Mouse (Mus musculus): ENCODE results near the gene Nnmt.

Nnmt gene

DNA sequence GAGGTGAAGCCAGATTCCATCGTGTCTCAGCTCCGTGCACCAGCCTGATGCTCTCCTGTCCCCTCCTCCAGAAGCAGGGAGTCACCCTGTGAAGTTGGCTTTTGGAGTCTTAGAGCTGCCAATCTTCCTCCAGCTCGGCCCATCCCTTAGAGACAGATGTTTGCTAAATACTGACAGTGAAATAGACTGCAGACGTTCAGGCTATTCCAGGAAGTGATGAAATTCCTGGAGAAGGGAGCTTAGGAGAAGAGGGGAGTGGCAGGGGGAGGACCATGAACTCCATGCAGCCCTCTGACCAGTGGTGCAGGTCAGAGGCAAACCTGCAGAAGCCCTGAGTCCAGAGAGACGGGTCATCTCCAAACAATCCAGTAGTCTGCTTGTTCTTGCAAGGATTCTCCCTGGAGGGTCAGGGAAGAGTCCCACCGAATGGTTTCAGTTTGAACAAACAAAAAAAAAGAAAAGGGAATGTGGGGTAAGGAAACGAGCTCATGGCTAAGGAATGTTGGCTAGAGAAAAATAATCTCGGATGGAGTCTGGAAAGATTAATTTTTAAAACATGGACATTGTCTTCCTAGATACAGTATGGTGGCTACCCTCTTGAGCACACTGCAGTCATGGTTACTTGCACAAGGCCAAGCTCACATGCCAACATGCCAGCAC lies at the start of gene Nnmt:
Gene Nnmt, minus strand, starts transcription at position 215 of the 660 bp plus-strand sequence.
- DNase-seq (ENCODE audit: low read depth, low spot score), result no peak

DNA sequence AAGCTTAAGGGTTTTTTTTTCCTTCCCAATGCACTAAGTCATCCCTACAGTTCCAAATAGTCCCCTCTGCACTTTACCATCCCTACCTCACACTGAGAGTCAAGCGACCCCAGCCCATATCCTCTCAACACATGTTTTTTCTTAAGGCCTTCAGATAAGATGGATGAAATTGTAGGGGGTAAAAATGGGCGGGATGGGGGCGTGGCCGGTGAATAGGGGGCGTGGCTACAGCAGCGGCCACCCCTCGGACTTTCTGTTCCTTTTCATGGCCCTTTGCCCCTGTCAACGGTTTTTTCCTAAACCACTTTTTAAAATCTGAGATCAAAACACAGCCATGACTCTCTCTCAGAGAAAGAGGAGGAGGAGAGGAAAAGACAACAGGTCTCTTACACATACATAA lies 49.8 kb upstream of the Nnmt start:
- no peak for DNase-seq (ENCODE audit: low read depth, low spot score)

DNA sequence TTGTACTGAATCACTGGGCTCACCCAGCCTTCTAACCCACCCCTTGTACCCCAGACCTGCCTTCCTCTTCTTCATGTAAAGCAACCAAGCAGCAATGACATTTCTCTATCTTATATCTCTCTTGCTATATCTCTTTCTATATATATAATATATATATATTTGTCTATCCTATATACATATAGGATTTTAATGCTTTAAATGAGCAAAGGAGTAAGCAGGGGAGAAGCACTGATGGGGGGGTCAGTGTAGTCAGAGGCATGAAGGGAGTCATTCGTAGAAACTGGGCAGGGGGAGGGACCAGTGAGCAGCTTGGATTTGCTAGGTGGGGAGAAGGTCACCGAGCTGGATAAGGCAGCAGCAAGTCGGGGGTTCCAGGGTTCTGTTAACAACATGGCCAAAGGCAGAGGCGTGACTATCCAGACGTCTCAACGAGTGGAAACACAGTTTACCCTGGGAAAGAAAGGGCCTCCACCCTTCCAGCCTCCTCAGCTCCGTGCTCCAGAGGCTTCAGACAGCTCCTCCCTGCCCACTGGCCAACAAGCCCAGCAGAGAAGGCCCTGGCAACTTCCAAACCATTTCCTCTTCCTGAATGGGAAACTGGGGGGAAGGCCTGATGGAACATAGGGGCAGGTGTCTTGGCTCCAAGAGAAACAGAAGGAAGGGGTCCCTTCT lies 48.6 kb upstream of the Nnmt start:
- DNase-seq (ENCODE audit: low read depth, low spot score), result no peak

DNA sequence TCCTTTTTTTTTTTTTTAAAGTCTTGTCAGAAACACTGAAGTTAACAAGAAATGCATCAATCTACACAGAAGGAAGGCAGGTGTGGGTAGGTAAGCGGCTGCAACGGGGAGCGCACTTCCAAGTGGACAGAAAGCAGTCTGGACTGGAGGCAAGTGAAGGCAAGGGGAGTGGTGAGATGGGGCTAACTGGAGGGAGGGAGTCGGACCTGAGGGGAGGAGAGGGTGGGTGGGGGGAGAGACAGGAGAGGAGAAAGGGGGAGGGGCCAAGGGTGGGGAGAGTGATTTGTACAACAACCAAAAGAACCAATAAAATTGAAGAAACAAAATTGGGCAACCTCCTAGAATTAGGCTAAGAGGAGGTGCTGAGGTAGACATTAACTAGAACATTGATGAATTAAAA lies 47.1 kb upstream of the Nnmt start:
- no peak for DNase-seq (ENCODE audit: low read depth, low spot score)

DNA sequence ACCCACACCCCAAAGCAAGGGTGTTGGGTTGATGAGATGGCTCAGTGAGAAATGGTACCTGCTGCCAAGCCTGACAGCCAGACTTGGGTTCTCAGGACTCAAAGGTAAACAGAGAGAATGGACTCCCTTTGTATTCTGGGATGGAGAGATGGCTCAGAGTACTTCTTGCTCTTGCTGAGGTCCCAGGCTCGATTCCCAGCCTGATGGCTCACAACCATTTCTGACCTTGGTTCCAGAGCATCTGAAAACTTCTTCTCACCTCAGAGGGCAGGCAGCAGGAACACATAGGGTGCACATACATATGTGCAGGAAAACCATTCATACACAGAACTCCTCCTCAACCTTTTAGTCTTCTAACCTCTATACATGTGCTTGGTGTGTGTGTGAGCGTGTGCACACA lies 45.9 kb upstream of the Nnmt start:
- no peak for DNase-seq (ENCODE audit: low read depth, low spot score)

DNA sequence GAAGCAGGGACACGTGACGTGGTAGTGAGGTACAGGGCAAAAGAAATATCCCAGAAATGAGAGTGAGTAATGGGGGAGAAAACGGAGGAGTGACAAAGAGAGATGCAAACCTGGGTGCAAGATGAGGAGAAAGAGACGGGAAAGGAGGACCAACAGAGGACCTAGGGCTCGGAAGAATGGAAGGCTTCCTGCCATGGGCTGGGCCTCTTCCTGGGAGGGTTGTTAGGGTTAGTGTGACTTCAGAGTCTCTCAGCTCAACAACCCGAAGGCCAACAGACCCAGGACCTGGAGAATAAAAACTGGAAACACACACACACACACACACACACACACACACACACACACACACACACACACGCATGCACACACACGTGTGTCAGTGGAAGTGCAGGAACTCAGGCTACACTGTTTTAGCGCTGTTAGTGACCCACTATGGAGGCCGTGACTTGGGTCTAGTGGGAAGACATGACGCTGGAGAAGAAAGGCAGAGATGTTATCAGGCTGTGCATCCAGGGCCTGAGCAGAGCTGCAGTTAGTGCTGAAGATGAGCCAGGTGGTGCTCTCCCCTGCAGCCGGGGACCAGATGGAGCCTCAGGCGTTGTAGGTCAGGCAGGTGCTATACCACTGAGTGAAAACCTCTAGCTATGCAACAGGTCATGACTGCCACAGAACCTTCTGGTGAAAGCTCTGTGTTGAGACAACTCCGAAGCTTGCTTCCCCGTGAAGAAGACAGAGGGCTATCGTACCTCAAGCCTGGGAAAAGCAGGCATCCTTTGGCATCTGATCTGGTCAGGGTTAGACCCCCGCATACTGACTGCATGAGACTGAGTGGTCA lies 45.1 kb upstream of the Nnmt start:
- no peak for DNase-seq (ENCODE audit: low read depth, low spot score)

DNA sequence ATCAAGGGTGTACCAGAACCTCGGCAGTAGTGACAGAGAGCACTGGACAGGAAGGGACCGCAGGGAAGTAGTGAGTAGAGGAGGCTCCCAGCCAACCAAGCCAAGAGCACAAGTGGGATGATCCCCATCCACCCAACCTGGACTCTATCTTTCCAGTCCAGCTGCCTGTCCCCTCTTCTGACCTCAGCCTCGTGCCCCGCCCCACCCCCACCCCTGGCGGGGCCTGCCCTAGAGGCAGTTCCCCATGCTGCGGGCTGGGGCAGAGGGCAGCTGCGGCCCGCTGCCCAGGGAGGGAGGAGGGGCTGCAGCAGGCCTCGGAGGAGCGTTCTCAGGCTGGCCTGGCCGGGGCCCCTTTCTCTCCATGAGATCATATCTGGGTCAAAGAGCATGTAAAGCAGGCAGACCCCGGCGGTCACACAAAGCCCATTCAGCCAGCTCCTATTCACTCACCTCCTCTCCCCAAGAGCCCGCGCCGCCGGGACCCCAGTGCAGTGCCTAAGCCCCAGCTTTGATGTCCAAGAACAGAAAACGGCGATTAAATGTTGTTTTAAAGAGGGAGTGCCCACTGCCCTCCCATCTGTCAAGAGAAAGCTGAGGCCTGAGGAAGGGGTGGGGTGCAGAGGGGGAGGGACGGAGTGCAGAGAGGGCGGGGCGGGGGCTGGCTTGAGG lies 44.3 kb upstream of the Nnmt start:
- no peak for DNase-seq (ENCODE audit: low read depth, low spot score)

DNA sequence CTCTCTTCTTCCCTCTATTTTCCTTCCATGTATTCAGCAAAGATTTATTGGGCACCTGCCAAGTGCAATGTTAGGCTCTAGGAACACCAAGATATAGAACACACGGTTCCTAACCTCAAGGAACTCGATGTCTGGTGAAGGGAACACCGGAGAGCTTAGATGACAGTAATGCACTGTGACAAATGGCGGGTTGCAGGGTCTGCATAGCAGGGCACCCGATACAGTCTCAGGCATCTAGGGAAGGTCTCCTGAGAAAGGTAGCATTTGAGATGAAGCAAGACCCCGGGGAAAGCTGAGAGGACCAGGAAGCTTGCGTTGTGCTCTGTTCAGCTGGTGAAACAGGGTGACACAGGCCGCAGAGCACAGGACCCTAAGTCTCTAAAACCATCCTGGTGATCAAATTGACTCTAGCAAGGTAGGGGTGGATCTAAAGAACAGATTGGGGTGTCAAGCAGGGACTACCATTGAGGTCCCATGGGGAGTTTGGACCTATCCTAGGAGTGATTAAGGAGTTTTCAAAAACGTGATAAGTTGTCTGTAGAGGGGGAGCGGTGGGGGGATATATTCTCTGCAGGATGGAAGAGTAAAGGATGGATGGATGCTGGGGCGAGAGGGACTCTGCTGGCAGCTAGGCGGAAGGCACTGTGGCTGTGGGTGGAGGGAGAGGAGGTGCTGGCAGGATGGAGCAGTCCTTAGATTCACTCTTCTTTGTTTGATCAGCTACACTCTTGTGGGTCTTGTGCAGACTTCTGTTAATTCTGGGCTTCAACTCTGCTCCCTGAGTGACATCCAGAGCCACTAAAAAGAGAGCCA lies 43.5 kb upstream of the Nnmt start:
- DNase-seq (ENCODE audit: low read depth, low spot score), result no peak

DNA sequence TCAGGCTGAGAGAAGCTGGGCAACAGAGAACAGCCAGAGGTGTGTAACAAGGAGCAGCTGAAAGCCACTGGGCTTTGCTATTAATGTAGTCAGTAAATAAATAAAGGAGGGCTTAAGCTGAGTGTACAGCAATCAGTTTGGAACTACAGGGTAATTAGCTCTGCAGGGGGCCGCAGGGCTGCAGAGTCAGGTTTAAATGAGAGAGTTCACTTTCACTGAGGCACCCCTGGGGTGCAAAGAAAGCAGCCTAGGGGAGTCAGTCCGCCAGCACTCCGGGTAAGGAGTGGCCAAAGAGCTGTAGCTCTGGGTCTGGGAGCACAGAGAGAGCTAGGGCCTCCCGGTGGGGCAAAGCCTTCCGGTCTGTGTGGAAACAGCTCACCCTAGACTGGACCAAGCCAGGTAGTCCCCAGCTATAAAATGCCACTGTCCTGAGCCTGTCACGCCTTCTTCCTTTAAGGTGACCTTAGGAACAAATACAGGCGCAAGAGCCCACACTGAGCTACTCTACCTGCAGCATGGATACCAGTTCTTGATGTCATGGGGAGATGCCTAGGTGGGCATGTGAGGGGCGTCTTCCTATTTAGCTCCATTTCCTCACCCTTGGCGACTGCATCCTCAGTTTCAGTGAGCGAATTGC lies 42.8 kb upstream of the Nnmt start:
- DNase-seq (ENCODE audit: low read depth, low spot score), result no peak

DNA sequence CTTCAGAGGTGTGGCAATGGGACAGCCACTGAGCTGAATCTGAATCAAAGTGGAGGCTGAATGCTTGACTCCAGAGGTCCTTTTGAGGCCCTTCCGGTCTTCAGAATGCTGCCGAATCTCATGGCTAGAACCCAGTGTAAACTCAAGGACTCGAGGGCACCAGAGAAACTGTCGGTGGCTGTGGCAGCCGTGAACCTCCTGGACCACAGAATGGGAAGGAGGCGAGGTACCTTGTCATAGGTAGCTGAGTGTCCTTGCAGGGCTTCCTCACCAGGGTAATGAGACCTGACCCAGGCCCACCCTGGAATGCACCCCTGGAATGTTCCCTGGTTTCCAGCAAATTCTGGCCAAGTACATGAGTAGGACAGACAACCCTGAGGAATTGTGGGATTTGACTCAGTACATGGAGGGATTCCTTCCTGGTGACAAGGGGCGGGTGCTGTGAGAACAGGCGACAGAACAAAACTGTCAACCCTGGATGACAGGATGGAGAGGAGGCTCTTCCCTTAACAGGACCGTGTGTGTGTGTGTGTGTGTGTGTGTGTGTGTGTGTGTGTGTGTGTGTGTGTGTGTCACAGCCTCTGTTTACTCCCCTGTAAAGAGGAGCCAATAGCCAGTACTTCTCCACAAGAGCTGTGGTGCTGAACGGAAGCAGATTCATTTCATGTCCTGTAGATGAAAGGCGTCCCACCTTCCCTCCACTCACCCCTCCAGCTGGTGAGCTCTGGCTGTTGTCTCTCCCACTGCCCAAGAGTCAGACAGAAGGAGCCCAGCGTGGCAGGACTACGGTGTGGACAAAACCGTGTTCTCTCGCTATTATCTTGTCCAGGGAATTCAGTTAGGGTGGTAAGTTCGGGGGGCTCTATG lies 42.1 kb upstream of the Nnmt start:
- no peak for DNase-seq (ENCODE audit: low read depth, low spot score)

DNA sequence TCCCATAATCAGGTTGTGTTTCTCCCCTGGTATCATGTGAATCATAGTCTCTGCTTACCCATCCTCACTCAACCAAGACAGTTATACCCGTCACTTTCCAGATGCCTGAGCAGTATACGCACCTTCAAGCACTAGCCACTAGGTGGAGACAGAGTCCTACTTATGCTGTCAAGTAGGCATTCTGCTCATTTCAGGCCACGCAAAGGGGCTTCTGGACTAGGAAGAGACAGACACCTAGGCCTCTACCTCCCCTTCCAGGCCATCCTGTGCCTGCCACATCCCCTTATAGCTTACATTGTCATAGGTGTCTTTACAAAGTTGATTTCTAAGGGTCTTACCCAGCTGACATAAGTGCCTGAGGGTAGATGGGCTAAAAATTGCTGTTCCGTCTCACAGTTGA lies 41.3 kb upstream of the Nnmt start:
- peak; percentile 59 for DNase-seq (ENCODE audit: low read depth, low spot score)

DNA sequence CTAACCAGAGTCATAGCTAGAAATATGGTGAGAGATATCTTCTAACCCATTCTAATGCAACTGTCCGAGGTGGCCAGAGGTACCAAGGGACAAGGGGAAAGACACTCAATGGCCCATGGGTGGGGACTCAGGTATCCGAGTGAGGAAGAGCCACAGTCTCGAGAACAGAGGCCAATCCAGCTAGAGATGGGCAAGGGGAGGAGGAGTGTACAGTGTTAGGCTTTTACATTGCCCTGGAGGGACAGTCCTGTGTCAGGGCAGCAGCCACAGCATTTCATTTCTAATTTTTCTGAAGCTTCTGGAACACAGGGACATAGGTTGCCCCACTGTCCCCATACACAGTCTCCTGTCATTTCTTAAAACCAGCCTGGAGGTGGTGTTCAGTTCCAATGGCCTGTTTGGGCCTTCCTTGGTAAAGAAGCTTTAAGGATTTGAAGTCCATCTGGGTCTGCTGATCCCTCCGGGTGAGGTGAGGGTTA lies 40.7 kb upstream of the Nnmt start:
- DNase-seq (ENCODE audit: low read depth, low spot score), result no peak

DNA sequence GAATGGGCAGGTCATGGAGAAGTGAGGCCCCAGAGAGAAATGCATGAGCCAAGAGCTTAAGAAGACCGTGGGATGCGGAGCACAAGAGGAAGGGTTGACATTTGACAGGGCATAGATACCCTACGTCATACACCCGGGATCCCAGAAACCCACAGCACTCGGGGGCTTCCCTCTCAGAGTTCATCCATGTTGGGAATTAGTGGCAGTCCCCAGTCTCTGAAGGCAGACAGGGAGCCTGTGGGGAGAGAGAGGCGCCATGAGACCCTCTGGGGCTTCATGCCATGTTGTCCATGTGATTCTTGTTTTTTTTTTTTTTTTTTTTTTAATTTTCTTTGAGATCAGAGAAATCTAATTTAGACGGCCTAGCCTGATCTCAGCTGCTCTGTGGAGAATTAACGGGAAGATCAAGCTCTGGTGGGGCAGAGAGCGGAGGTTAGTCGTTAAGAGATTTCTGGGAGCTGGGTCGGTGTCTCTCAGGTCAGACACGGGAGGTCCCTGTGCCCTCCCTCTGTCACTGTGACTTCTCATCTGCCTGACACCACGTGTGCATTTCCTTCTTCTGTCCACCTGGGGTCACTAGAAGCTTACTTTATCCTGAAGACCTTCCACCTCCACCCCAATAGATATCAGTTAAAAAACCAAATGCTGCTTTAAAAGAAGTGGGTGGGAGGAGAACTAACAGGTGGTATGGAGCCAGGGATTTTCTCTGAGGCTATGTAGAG lies 40.1 kb upstream of the Nnmt start:
- DNase-seq (ENCODE audit: low read depth, low spot score), result no peak

DNA sequence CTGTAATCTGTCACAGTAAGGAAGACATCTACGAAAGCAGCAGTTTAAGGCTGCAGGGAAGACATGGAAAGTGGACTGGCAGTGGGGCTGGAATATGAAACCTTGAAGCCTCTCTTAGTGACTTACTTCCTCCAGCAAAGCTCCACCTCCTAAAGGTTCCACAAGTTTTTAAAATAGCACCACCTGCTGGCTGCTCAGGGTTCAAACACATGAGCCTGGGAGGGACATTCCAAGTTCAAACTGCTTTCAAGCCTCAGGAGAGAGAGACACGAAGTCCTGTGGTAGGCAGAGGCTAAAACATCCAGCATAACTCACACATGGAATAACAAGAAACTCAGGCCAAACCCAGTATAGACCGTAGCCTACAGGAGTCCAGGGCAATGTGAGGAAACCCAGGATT lies 39.4 kb upstream of the Nnmt start:
- no peak for DNase-seq (ENCODE audit: low read depth, low spot score)

DNA sequence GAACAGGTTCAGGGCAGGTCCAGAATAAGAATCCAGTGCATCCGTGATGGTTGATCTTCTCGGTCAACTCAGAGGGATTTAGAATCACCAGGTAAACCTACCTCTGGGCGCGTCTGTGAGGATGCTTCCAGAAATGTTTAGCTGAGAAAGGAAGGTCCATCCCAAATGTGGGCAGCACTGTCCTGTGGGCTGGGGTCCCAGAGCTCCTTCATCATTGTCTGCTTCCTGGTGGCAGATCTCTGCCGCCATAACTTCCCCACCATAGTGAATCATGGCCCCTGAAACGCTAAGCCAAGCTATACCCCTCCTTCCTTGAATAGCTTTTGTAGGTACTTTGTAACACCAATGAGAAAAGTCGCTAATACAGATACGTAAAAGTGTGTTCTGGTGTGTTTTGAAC lies 36.7 kb upstream of the Nnmt start:
- no peak for DNase-seq (ENCODE audit: low read depth, low spot score)

DNA sequence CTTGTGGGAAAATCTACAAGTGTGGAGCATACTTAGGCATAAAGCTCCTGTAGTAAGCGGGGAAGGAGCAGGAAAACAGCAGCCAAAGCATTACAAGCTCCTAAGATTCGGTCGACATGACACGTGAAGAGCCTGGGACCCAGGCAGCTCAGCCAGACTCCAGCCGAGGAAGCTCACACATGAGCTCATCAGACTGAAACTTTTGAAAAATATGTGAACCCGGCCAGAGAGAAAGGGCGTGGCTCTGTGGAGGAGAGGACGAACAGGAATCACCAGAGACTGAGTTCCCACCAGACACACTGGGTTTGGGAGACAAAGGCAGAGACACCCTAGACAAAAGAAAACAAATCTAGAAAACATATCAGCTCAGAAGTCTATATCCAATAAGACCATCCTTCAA lies 35.9 kb upstream of the Nnmt start:
- no peak for DNase-seq (ENCODE audit: low read depth, low spot score)

DNA sequence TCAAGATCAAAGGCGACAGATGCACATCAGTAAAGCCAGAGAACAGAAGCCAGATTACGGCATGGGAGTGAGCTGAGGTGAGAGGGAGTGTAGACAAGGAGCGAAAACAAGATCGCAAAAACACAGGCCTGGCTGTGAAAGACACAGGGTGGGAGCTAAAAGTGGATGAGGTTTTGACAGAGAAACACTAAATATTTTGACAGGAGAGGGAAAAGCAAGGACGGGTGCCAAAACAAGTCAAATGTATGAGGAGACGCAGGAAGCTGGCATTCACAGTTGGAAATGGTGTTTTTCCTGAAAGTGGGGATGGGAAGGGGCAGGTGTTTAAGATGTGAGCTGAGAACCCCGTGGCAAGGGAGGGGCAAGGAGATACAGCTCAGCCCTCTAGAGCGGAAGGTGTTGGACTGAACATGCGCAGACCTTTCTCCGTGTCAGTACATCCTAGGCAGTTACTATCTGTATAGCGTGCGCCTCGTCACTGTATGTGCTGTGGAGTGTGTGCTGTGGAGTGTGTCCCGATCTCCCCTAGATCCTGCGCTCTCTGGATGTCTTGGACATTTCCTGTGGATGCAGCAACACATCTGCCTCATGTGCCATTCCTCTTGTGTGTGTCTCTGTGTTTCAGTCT lies 33.3 kb upstream of the Nnmt start:
- no peak for DNase-seq (ENCODE audit: low read depth, low spot score)

DNA sequence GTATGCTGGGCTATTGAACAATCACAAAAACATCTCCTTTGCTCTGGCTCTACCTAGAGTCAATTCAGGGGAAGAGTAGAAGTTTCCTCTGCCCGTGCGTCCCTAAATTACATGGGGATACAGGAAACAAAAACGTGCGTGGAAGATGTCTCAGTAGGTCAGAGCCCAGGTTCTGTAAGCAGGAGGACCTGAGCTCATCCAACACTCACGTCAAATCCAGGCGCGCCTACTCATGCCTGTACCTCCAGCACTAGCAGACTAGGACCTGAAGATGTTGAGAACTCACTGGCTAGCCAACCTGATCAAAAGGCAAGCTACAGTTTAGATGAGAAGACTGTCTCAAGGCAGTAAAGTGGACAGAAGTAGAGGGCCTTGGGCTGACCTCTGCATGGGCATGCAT lies 32.2 kb upstream of the Nnmt start:
- no peak for DNase-seq (ENCODE audit: low read depth, low spot score)
